Mouse (Mus musculus): Measurements from ENCODE around the gene Rab5c. TPM values are rescaled to one million over a fixed set of nuclear protein-coding genes. Genes with fewer than 3 reads are reported as not detected.

Rab5c gene
- polyA plus RNA-seq, 1 experiment from 2014 or later: 19.2 TPM

DNA sequence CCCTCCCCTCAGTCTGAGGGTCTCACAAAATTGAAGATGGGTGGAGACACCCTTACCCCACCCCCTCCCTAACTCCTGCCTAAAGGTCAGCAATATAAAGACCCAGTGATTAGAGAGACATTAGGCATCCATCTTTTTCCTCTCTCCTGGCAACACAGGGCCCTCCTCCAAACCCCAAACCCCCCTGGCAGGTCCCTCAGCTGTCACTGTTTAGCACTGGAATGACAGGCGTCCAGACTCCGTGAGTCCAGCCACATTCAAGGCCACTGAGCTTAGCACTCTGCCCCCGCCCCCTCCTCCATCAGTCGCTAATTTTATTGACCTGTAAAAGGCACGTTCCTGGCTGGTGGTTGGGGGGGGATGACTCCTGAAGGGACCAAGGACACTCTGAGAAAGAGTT is 44.9 kb downstream of the Rab5c start:
- Histone ChIP-seq H3K27ac (replicated peaks) (no peak overlapping the region), H3K4me1 (replicated peaks) (peaks cover 6% of the 10 kb centered on the region; the same call in 1 of the 2 replicates), H3K9me3 (replicated peaks) (no peaks in the 10 kb centered on the region), H3K4me3 (replicated peaks) (no peak overlapping the region), H3K4me2 (no peak overlapping the region), H3K36me3 (replicated peaks) (no peaks in the 10 kb centered on the region), H3K9ac (no peak overlapping the region), H3K27me3 (peaks cover 38% of the 10 kb centered on the region)
- ATAC-seq (ENCODE audit: insufficient read depth): no peak
- 39% methylated on average over 5 of the region's 5 CpGs for WGBS (ENCODE audit: insufficient replicate concordance)

DNA sequence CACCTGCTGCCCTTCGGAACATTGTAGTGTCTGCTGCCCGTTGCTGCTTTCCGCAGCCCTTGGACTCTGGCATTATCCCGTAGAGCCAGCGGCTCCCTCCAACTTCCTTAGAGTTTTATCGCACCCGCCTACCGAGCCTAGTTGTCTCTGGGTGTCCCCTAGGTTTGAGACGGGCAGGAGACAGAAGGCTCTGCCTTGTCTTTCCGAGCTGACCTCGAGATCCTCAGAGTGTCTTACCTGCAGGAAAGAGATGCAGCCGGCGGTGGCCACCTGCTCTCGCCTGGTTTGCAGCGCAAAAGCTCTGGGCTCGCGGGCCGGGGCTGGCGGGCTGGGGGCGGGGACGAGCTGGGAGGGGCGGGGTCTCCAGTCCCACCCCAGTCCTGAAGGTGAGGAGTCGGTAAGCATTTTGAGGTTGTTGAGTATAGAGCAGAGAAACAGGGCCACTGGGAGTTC is 45.8 kb downstream of the Rab5c start, which contains the start of gene Zfp385c:
Gene Zfp385c (minus strand): TSS at position 292 of the 453 bp plus-strand sequence.
- peak within 1 kb of the TSS; percentile 27 for H3K4me3 ChIP-seq (replicated peaks)
- under 1% methylated on average over 23 of the region's 23 CpGs for WGBS (ENCODE audit: insufficient replicate concordance)
- peaks cover 38% of the 10 kb centered on the region for H3K27me3 ChIP-seq
- no peak within 1 kb of the TSS for H3K9ac ChIP-seq
- peak within 1 kb of the TSS; percentile 60 for H3K4me2 ChIP-seq
- no peaks in the 10 kb centered on the region for H3K36me3 ChIP-seq (replicated peaks)
- H3K4me1 ChIP-seq (replicated peaks): peaks cover 6% of the 10 kb centered on the region; the same call in 1 of the 2 replicates
- ATAC-seq (ENCODE audit: insufficient read depth): no peak
- no peaks in the 10 kb centered on the region for H3K9me3 ChIP-seq (replicated peaks)
- no peak within 1 kb of the TSS for H3K27ac ChIP-seq (replicated peaks)

DNA sequence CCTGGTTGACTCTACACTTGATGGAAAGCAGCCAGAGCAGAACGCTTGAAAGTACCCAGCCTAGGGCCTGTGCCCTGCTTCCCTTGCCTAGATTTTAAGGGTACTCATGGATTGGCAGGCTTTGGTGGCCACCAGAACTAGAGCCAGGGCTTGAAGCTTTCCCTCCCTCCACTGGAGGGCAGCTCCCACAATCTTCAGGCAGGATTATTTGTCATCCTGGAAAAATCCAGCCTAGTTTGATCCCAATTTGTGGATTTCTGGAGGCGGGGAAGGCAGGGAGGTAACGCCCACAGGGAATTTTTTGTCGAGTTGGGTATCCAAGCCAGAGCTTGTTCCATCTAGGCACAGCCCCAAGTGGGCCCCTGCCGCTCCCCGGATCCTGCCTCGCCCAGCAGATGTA is 47.6 kb downstream of the Rab5c start:
- H3K27ac ChIP-seq (replicated peaks): no peak overlapping the region
- H3K27me3 ChIP-seq: peaks cover 43% of the 10 kb centered on the region
- ATAC-seq (ENCODE audit: insufficient read depth): no peak
- no peaks in the 10 kb centered on the region for H3K9me3 ChIP-seq (replicated peaks)
- H3K4me2 ChIP-seq: no peak overlapping the region
- no peak overlapping the region for H3K4me3 ChIP-seq (replicated peaks)
- H3K36me3 ChIP-seq (replicated peaks): no peaks in the 10 kb centered on the region
- peaks cover 6% of the 10 kb centered on the region; the same call in 1 of the 2 replicates for H3K4me1 ChIP-seq (replicated peaks)
- no peak overlapping the region for H3K9ac ChIP-seq
- WGBS (ENCODE audit: insufficient replicate concordance): 64% methylated on average over 7 of the region's 7 CpGs

DNA sequence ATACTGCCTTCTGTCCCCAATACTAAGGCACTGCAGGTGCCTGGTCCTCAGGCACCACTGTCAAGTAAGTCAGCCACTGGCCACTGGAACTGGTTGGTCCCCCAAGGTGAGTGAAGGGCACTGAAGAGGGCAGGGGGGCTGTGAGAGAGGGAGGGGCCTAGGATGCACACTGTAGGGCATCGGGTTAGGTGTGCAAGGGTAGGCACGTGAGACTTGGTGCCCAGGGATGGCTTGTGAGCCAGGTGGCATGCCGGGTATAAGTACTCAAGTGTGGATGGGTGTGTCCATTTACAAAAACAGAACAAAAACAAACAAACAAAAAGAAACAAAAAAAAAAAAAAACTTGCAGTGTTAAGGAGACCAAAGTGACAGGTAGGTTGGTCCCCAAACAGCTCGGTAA is 49.6 kb downstream of the Rab5c start:
- Histone ChIP-seq H3K9me3 (replicated peaks) (no peaks in the 10 kb centered on the region), H3K27ac (replicated peaks) (no peak overlapping the region), H3K9ac (no peak overlapping the region), H3K36me3 (replicated peaks) (no peaks in the 10 kb centered on the region), H3K4me1 (replicated peaks) (peaks cover 6% of the 10 kb centered on the region; the same call in 1 of the 2 replicates), H3K4me2 (no peak overlapping the region), H3K4me3 (replicated peaks) (no peak overlapping the region), H3K27me3 (peaks cover 41% of the 10 kb centered on the region)
- 48% methylated on average over 4 of the region's 4 CpGs for WGBS (ENCODE audit: insufficient replicate concordance)
- ATAC-seq (ENCODE audit: insufficient read depth): no peak

DNA sequence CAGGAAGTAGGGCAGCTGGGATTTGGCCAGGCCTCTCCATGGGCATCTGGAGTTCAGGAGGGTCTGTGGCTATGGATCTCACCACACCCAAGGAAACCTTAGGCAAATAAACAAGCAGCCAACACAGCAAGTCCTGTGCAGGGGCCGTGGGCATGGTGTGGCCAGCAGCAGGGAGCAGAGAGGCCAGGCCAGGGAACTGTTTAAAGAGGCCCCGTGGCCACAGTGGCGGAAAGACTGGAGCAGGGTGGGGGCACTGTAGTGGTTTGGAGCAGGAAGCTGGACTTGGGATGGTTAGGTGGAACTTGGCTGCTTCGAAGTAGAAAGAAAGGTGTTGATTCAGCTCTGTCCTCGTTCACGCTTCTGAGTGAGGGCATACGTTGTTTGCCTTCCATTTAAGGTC is 50.8 kb downstream of the Rab5c start:
- WGBS (ENCODE audit: insufficient replicate concordance): 61% methylated on average over 7 of the region's 7 CpGs
- no peak overlapping the region for H3K9ac ChIP-seq
- ATAC-seq (ENCODE audit: insufficient read depth): no peak
- no peak overlapping the region for H3K4me2 ChIP-seq
- H3K4me3 ChIP-seq (replicated peaks): no peak overlapping the region
- peaks cover 5% of the 10 kb centered on the region; the same call in 1 of the 2 replicates for H3K4me1 ChIP-seq (replicated peaks)
- H3K27me3 ChIP-seq: peaks cover 29% of the 10 kb centered on the region
- H3K27ac ChIP-seq (replicated peaks): no peak overlapping the region
- no peaks in the 10 kb centered on the region for H3K9me3 ChIP-seq (replicated peaks)
- H3K36me3 ChIP-seq (replicated peaks): no peaks in the 10 kb centered on the region

DNA sequence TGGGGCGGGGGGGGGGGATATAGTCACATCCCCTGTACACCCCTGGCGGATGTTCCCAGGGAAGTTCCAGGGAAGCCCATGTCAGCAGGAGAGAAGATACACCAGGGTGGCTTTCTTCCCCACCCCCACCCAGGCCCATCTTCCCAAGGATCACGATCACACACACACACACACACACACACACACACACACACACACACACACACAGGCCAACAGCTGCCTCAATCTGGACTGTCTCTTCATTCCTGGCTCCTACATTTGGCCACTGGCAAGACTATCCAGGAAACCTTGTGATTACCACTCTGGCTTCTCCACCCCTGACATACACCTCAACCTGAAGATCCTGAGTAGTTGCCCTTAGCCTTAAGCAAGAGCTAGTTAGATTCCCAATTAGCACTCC is 52.6 kb downstream of the Rab5c start:
- H3K9ac ChIP-seq: no peak overlapping the region
- H3K4me2 ChIP-seq: no peak overlapping the region
- 60% methylated on average over 3 of the region's 3 CpGs for WGBS (ENCODE audit: insufficient replicate concordance)

DNA sequence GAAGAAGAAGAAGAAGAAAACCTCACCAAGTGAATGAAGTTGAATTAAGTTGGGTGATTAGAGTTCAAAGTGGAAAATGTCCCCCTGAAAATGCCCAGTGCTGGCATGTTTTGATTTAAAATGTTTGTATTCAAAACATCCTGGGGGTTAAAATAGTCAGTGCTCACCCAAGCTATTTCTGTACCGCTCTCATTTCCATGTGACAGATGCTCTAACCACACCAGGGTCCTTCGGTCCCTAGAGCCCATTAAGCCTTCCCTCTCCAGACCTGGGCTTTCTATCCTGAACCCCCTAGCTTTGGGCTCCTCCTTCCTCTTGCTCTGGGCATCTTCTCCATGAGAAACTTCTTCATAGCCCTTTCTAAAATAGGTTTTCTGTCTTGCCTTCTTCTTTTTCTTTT is 53.9 kb downstream of the Rab5c start:
- ATAC-seq (ENCODE audit: insufficient read depth): no peak
- 57% methylated on average over 2 of the region's 2 CpGs for WGBS (ENCODE audit: insufficient replicate concordance)
- H3K4me2 ChIP-seq: no peak overlapping the region
- H3K27ac ChIP-seq (replicated peaks): no peak overlapping the region
- no peaks in the 10 kb centered on the region for H3K4me1 ChIP-seq (replicated peaks)
- peaks cover 5% of the 10 kb centered on the region; the same call in 1 of the 2 replicates for H3K27me3 ChIP-seq
- H3K4me3 ChIP-seq (replicated peaks): no peak overlapping the region
- no peaks in the 10 kb centered on the region for H3K36me3 ChIP-seq (replicated peaks)
- no peaks in the 10 kb centered on the region for H3K9me3 ChIP-seq (replicated peaks)
- H3K9ac ChIP-seq: no peak overlapping the region

More for the DNA sequence above, 52.6 kb downstream of the Rab5c start:
- no peaks in the 10 kb centered on the region for H3K36me3 ChIP-seq (replicated peaks)
- H3K4me3 ChIP-seq (replicated peaks): no peak overlapping the region
- H3K27me3 ChIP-seq: peaks cover 11% of the 10 kb centered on the region; the same call in 1 of the 2 replicates
- H3K9me3 ChIP-seq (replicated peaks): no peaks in the 10 kb centered on the region
- no peak for ATAC-seq (ENCODE audit: insufficient read depth)
- no peak overlapping the region for H3K27ac ChIP-seq (replicated peaks)
- no peaks in the 10 kb centered on the region for H3K4me1 ChIP-seq (replicated peaks)

DNA sequence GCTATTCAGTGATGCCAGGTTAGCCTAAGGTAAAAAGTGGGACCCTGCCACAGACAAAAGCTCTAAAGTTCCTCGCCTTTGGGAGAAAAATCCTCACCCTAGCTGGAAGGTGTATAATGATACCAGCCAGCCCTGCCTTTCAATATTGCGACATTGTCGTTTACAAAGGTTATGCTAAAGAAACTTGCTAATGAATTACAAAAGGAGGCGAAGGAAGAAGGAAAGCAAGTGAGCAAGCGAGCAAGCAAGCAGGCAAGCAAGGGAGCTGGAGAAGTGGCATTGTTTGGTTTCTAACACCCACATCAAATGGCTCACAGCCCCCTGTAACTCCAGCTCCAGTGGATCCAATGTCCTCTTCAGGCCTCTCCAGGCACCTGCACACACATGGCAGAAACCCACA is 55.5 kb downstream of the Rab5c start:
- H3K9me3 ChIP-seq (replicated peaks): no peaks in the 10 kb centered on the region
- no peak overlapping the region for H3K4me3 ChIP-seq (replicated peaks)
- H3K9ac ChIP-seq: no peak overlapping the region
- ATAC-seq (ENCODE audit: insufficient read depth): no peak
- H3K27ac ChIP-seq (replicated peaks): no peak overlapping the region
- no peaks in the 10 kb centered on the region for H3K36me3 ChIP-seq (replicated peaks)
- no peaks in the 10 kb centered on the region for H3K4me1 ChIP-seq (replicated peaks)
- peaks cover 5% of the 10 kb centered on the region; the same call in 1 of the 2 replicates for H3K27me3 ChIP-seq
- WGBS (ENCODE audit: insufficient replicate concordance): 57% methylated on average over 5 of the region's 5 CpGs
- no peak overlapping the region for H3K4me2 ChIP-seq

DNA sequence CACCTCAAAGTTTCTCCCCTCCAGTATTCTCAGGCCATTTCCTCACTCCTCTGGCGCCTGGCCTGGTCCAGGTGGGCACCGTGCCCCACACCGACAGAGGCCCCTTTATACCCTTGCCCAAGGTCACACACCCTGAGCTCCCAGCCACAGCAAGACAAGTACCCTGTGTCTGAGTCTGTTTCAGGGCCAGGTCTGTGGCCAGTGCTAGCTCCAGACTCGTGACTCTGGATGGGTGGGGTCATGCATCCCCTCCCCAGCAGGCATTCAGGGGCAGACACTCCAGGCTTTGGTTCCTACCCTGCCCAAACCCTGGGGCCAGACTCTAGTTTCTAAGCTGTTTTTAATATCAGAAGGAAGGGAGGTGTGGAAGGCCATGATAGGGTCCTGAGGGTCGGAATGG is 56.2 kb downstream of the Rab5c start:
- H3K27ac ChIP-seq (replicated peaks): no peak overlapping the region
- no peak for ATAC-seq (ENCODE audit: insufficient read depth)
- no peaks in the 10 kb centered on the region for H3K4me1 ChIP-seq (replicated peaks)
- peaks cover 2% of the 10 kb centered on the region; the same call in 1 of the 2 replicates for H3K27me3 ChIP-seq
- H3K4me2 ChIP-seq: no peak overlapping the region
- WGBS (ENCODE audit: insufficient replicate concordance): 71% methylated on average over 5 of the region's 5 CpGs
- no peaks in the 10 kb centered on the region for H3K9me3 ChIP-seq (replicated peaks)
- no peak overlapping the region for H3K9ac ChIP-seq
- no peak overlapping the region for H3K4me3 ChIP-seq (replicated peaks)
- no peaks in the 10 kb centered on the region for H3K36me3 ChIP-seq (replicated peaks)

DNA sequence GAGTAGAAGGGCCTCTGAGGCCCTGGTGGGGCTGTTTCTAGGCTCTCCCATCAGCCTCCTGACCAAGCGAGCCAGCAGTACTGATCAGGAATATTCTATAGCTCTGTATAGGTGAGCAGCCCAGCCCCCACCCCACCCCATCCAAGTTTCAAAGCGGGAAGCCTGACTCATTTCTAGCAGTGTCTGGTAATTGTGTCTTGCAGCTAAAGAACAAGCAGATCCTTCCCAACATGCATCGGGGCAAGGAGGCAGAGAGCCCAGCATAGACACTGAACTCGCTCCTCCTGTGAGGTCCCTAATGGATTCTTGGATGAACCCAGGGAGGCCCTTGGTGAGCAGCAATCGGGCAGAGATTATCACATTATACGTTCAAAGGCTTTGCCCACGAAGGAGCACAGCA is 60.2 kb downstream of the Rab5c start:
- WGBS (ENCODE audit: insufficient replicate concordance): 51% methylated on average over 7 of the region's 7 CpGs

DNA sequence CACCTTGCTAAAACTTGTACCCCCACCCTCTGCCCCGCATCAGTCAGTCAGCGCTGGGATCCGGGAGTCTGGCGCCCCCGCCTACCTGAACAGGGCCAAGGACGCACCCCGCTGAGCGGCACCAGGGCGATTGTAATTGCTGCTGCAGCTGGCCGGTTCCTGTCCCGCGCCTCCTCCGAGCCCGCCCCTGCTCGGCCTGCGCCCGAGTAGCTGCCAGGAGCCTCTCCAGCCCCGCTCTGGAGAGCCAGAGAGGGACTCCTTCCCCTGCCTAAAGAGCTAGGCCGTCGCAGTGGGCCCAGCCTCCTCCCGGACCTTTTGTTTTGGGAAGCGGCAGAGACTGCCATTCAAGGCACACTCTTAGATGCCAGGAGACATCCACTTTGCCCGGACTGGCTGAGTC is 64.8 kb downstream of the Rab5c start:
- H3K9ac ChIP-seq: no peak overlapping the region
- 10% methylated on average over 23 of the region's 23 CpGs for WGBS (ENCODE audit: insufficient replicate concordance)
- H3K4me1 ChIP-seq (replicated peaks): no peaks in the 10 kb centered on the region
- H3K9me3 ChIP-seq (replicated peaks): no peaks in the 10 kb centered on the region
- H3K4me2 ChIP-seq: no peak overlapping the region
- no peak overlapping the region for H3K27ac ChIP-seq (replicated peaks)
- ATAC-seq (ENCODE audit: insufficient read depth): no peak
- no peak overlapping the region for H3K4me3 ChIP-seq (replicated peaks)
- peaks cover 44% of the 10 kb centered on the region for H3K27me3 ChIP-seq
- no peaks in the 10 kb centered on the region for H3K36me3 ChIP-seq (replicated peaks)

More for the DNA sequence above, 60.2 kb downstream of the Rab5c start:
- H3K4me2 ChIP-seq: no peak overlapping the region
- H3K4me3 ChIP-seq (replicated peaks): no peak overlapping the region
- peaks cover 34% of the 10 kb centered on the region for H3K27me3 ChIP-seq
- H3K4me1 ChIP-seq (replicated peaks): no peaks in the 10 kb centered on the region
- no peak overlapping the region for H3K9ac ChIP-seq
- H3K36me3 ChIP-seq (replicated peaks): no peaks in the 10 kb centered on the region
- no peak overlapping the region for H3K27ac ChIP-seq (replicated peaks)
- no peak for ATAC-seq (ENCODE audit: insufficient read depth)
- no peaks in the 10 kb centered on the region for H3K9me3 ChIP-seq (replicated peaks)

DNA sequence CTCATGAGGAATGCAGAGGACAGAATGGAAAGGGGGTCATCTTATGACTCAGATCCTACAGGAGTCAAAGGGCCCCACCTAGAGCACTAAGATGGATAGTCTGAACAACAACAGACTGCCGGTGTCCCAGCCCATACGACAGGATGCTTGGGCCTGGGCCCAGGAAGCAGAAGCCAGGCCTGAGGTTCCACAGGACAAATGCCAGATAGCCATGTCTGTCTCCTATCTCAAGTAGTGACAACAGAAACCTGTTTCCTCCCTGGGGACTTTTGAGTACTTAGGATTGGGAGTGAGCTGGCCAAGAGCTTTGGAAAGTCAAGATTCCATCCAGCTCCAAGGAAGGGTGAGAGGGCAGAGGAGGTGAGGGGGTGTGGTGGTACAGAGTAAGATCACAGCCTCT is 66.1 kb downstream of the Rab5c start:
- H3K4me1 ChIP-seq (replicated peaks): no peaks in the 10 kb centered on the region
- no peaks in the 10 kb centered on the region for H3K36me3 ChIP-seq (replicated peaks)
- no peak for ATAC-seq (ENCODE audit: insufficient read depth)
- no peak overlapping the region for H3K27ac ChIP-seq (replicated peaks)
- H3K4me3 ChIP-seq (replicated peaks): no peak overlapping the region
- H3K4me2 ChIP-seq: no peak overlapping the region
- no peak overlapping the region for H3K9ac ChIP-seq
- H3K9me3 ChIP-seq (replicated peaks): no peaks in the 10 kb centered on the region
- peaks cover 44% of the 10 kb centered on the region for H3K27me3 ChIP-seq
- 46% methylated on average over 2 of the region's 2 CpGs for WGBS (ENCODE audit: insufficient replicate concordance)

Data from liver, embryonic 15.5 days (tissue).